Mouse (Mus musculus): Measurements from ENCODE around the gene Sympk. TPM values are rescaled to one million over a fixed set of nuclear protein-coding genes. Genes with fewer than 3 reads are reported as not detected.

Sympk gene
- 9.1 and 9.6 TPM in 2 replicates for polyA plus RNA-seq (2015; fragmentation: Nextera tagmentation; extraction: Ambion mirVana)

GRCm38 (mm10) chr7:19024096-19024506 lies at the start of gene Sympk:
TSS of gene Sympk (plus strand) at chr7:19024377.
- H3K27ac ChIP-seq (replicated peaks) = peak within 1 kb of the TSS; percentile 73
- ATAC-seq (ENCODE audit: low FRiP score, low TSS enrichment) (peak; percentile 93), DNase-seq (ENCODE audit: low spot score) (peak; percentile 96)
- TF ChIP-seq CTCF (IDR thresholded peaks at IDR 0.05; ENCODE audit: low read depth) (no peak), EP300 (optimal IDR thresholded peaks at IDR 0.05) (no peak)
- under 1% methylated on average over 50 of the region's 50 CpGs for WGBS
- no peaks in the 10 kb centered on the region for H3K9me3 ChIP-seq (ENCODE audit: control insufficient read depth, low read length)
- no peaks in the 10 kb centered on the region for H3K4me1 ChIP-seq (replicated peaks; ENCODE audit: control insufficient read depth, insufficient read depth)
- H3K4me2 ChIP-seq (replicated peaks; ENCODE audit: low read depth) = peak within 1 kb of the TSS; percentile 92
- peak within 1 kb of the TSS; percentile 88 for H3K9ac ChIP-seq (ENCODE audit: low read length)
- H3K27me3 ChIP-seq (ENCODE audit: control insufficient read depth, insufficient read depth, low read length) = 0 out of 2 replicates have a peak, but pooled peaks cover 7% of the 10 kb centered on the region
- peaks cover 1% of the 10 kb centered on the region for H3K36me3 ChIP-seq (ENCODE audit: control insufficient read depth, insufficient read depth, low read length)
- H3K4me3 ChIP-seq (ENCODE audit: low read depth, low read length) = peak within 1 kb of the TSS; percentile 97

- DNase-seq (ENCODE audit: low spot score) (no peak), ATAC-seq (ENCODE audit: low FRiP score, low TSS enrichment) (no peak)
- Histone ChIP-seq H3K4me1 (replicated peaks; ENCODE audit: control insufficient read depth, insufficient read depth) (no peaks in the 10 kb centered on the region), H3K9me3 (ENCODE audit: control insufficient read depth, low read length) (no peaks in the 10 kb centered on the region), H3K36me3 (ENCODE audit: control insufficient read depth, insufficient read depth, low read length) (no peaks in the 10 kb centered on the region), H3K9ac (ENCODE audit: low read length) (no peak overlapping the region), H3K4me2 (replicated peaks; ENCODE audit: low read depth) (no peak overlapping the region), H3K27me3 (ENCODE audit: control insufficient read depth, insufficient read depth, low read length) (no peaks in the 10 kb centered on the region), H3K4me3 (ENCODE audit: low read depth, low read length) (no peak overlapping the region), H3K27ac (replicated peaks) (no peak overlapping the region)
- no peak for TF ChIP-seq EP300 (optimal IDR thresholded peaks at IDR 0.05)
- no peak for TF ChIP-seq CTCF (IDR thresholded peaks at IDR 0.05; ENCODE audit: low read depth)
- WGBS = 69% methylated on average over 9 of the region's 9 CpGs
These were observed 45.8 kb upstream of the Sympk start for GRCm38 (mm10) chr7:18978381-18978780.

- Histone ChIP-seq H3K9ac (ENCODE audit: low read length) (no peak overlapping the region), H3K4me1 (replicated peaks; ENCODE audit: control insufficient read depth, insufficient read depth) (no peaks in the 10 kb centered on the region; the same call in 1 of the 2 replicates), H3K27ac (replicated peaks) (no peak overlapping the region), H3K9me3 (ENCODE audit: control insufficient read depth, low read length) (no peaks in the 10 kb centered on the region), H3K4me3 (ENCODE audit: low read depth, low read length) (no peak overlapping the region), H3K36me3 (ENCODE audit: control insufficient read depth, insufficient read depth, low read length) (no peaks in the 10 kb centered on the region), H3K4me2 (replicated peaks; ENCODE audit: low read depth) (no peak overlapping the region), H3K27me3 (ENCODE audit: control insufficient read depth, insufficient read depth, low read length) (no peaks in the 10 kb centered on the region)
- ATAC-seq (ENCODE audit: low FRiP score, low TSS enrichment) (no peak), DNase-seq (ENCODE audit: low spot score) (no peak)
- WGBS = 74% methylated on average over 2 of the region's 2 CpGs
- TF ChIP-seq CTCF (IDR thresholded peaks at IDR 0.05; ENCODE audit: low read depth) (no peak), EP300 (optimal IDR thresholded peaks at IDR 0.05) (no peak)
These were observed 37.7 kb upstream of the Sympk start for GRCm38 (mm10) chr7:18986503-18986902.

- WGBS = 54% methylated on average over 2 of the region's 2 CpGs
- no peak for ATAC-seq (ENCODE audit: low FRiP score, low TSS enrichment)
- H3K4me2 ChIP-seq (replicated peaks; ENCODE audit: low read depth) = no peak within 1 kb of the TSS
These were observed 37.1 kb upstream of the Sympk start, which contains the start of gene Nanos2 for GRCm38 (mm10) chr7:18987100-18987499. TSS of gene Nanos2 (plus strand) at chr7:18987400.

GRCm38 (mm10) chr7:18987747-18988146 lies 36.4 kb upstream of the Sympk start:
- TF ChIP-seq CTCF (IDR thresholded peaks at IDR 0.05; ENCODE audit: low read depth) (no peak), EP300 (optimal IDR thresholded peaks at IDR 0.05) (no peak)
- Histone ChIP-seq H3K27ac (replicated peaks) (no peak overlapping the region), H3K9me3 (ENCODE audit: control insufficient read depth, low read length) (no peaks in the 10 kb centered on the region), H3K9ac (ENCODE audit: low read length) (no peak overlapping the region), H3K4me1 (replicated peaks; ENCODE audit: control insufficient read depth, insufficient read depth) (peaks cover 4% of the 10 kb centered on the region), H3K4me3 (ENCODE audit: low read depth, low read length) (no peak overlapping the region), H3K4me2 (replicated peaks; ENCODE audit: low read depth) (no peak overlapping the region), H3K36me3 (ENCODE audit: control insufficient read depth, insufficient read depth, low read length) (no peaks in the 10 kb centered on the region), H3K27me3 (ENCODE audit: control insufficient read depth, insufficient read depth, low read length) (no peaks in the 10 kb centered on the region)
- WGBS = 68% methylated on average over 13 of the region's 13 CpGs
- no peak for ATAC-seq (ENCODE audit: low FRiP score, low TSS enrichment)
- no peak for DNase-seq (ENCODE audit: low spot score)

More at GRCm38 (mm10) chr7:18987100-18987499, 37.1 kb upstream of the Sympk start, which contains the start of gene Nanos2:
- H3K27me3 ChIP-seq (ENCODE audit: control insufficient read depth, insufficient read depth, low read length) = no peaks in the 10 kb centered on the region
- no peak within 1 kb of the TSS for H3K9ac ChIP-seq (ENCODE audit: low read length)
- H3K27ac ChIP-seq (replicated peaks) = no peak within 1 kb of the TSS
- DNase-seq (ENCODE audit: low spot score) = no peak
- H3K4me1 ChIP-seq (replicated peaks; ENCODE audit: control insufficient read depth, insufficient read depth) = peaks cover 4% of the 10 kb centered on the region
- TF ChIP-seq CTCF (IDR thresholded peaks at IDR 0.05; ENCODE audit: low read depth) (no peak), EP300 (optimal IDR thresholded peaks at IDR 0.05) (no peak)
- H3K9me3 ChIP-seq (ENCODE audit: control insufficient read depth, low read length) = no peaks in the 10 kb centered on the region
- H3K4me3 ChIP-seq (ENCODE audit: low read depth, low read length) = no peak within 1 kb of the TSS
- no peaks in the 10 kb centered on the region for H3K36me3 ChIP-seq (ENCODE audit: control insufficient read depth, insufficient read depth, low read length)

GRCm38 (mm10) chr7:18988780-18989179 lies 35.4 kb upstream of the Sympk start:
- Histone ChIP-seq H3K9me3 (ENCODE audit: control insufficient read depth, low read length) (no peaks in the 10 kb centered on the region), H3K4me3 (ENCODE audit: low read depth, low read length) (no peak overlapping the region), H3K27me3 (ENCODE audit: control insufficient read depth, insufficient read depth, low read length) (no peaks in the 10 kb centered on the region), H3K27ac (replicated peaks) (no peak overlapping the region), H3K4me1 (replicated peaks; ENCODE audit: control insufficient read depth, insufficient read depth) (peaks cover 4% of the 10 kb centered on the region), H3K9ac (ENCODE audit: low read length) (no peak overlapping the region), H3K4me2 (replicated peaks; ENCODE audit: low read depth) (no peak overlapping the region), H3K36me3 (ENCODE audit: control insufficient read depth, insufficient read depth, low read length) (no peaks in the 10 kb centered on the region)
- DNase-seq (ENCODE audit: low spot score) (no peak), ATAC-seq (ENCODE audit: low FRiP score, low TSS enrichment) (no peak)
- TF ChIP-seq EP300 (optimal IDR thresholded peaks at IDR 0.05) = no peak
- TF ChIP-seq CTCF (IDR thresholded peaks at IDR 0.05; ENCODE audit: low read depth) = no peak
- WGBS = 69% methylated on average over 6 of the region's 6 CpGs

All from stomach, postnatal 0 days (tissue).